In the genomic region with DNA sequence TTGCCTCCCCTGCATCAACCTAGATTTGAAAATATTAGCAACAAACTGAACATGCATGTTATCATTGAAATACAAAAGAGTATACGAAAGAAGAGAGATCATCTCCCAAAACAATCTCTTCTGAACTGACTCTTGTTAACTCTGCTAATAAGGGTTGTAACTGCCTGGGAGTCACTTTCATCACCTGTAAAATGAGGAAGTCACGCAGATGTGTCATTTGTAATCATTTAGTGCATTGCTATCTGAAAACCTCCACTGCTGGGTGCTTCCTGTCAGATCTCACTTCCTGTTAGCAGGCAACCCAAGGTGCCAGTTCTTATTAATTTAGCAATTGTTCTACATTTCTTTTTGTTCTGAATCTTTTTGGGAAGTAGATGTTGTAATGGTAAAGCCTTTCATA, we compare ENCODE assay signal across 18 mouse cellular contexts. TPM values are rescaled to one million over a fixed set of nuclear protein-coding genes. Genes with fewer than 3 reads are reported as not detected.
DNase-seq lines count a peak whose midpoint lies in the region; ATAC-seq and TF ChIP-seq lines count a peak whose summit lies in the region.
"Had no signal": no experiment of that assay in that cellular context is flagged by ENCODE, and none has a peak within 500 bp of the region (broad histone marks: within the 10 kb centered on the region; RNA-seq: fewer than 3 reads in every experiment).

No protein-coding gene starts in this region.

- 13% methylated on average over 2 of the region's 2 CpGs for WGBS in thymus, adult 2 months

- no peaks in the 10 kb centered on the region for H3K27me3 ChIP-seq in thymus, adult 2 months (ENCODE audit: control insufficient read depth, insufficient read depth, low read length)
- no peaks in the 10 kb centered on the region for H3K27me3 ChIP-seq in MEL (ENCODE audit: control insufficient read depth in 1 of 2, insufficient read depth in 2 of 2, low read length in 2 of 2)

- H3K79me2 ChIP-seq in MEL (ENCODE audit: control insufficient read depth, insufficient read depth, low read length, poor library complexity): no peaks in the 10 kb centered on the region

- H3K9me3 ChIP-seq in MEL (replicated peaks; ENCODE audit: insufficient read depth, low read length): no peaks in the 10 kb centered on the region

- no peak overlapping the region for H3K9ac ChIP-seq in MEL (ENCODE audit: control insufficient read depth, low read depth, low read length, poor library complexity, severe bottlenecking)

- no peak for TF ChIP-seq POLR2A in thymus, adult 2 months (IDR thresholded peaks at IDR 0.05; ENCODE audit: control insufficient read depth, extremely low read depth, insufficient read depth, low read length, poor library complexity)
- no peak for TF ChIP-seq POLR2A in MEL (IDR thresholded peaks at IDR 0.05; ENCODE audit: control insufficient read depth in 1 of 2, insufficient read depth in 1 of 2, low read depth in 1 of 2, low read length in 2 of 2, poor library complexity in 1 of 2)

- no peak overlapping the region for H3K4me3 ChIP-seq in thymus, adult 2 months (ENCODE audit: control insufficient read depth, insufficient read depth, low read length)
- no peak overlapping the region for H3K4me3 ChIP-seq in MEL (ENCODE audit: control insufficient read depth in 1 of 2, insufficient read depth in 1 of 2, low read depth in 2 of 2, low read length in 2 of 2)
- H3K4me3 ChIP-seq: heart, adult 2 months had no signal

- no peak for TF ChIP-seq RAD21 in MEL (IDR thresholded peaks at IDR 0.05; ENCODE audit: low read depth, low read length)

- peaks cover 2% of the 10 kb centered on the region for H3K4me1 ChIP-seq in thymus, adult 2 months (replicated peaks; ENCODE audit: control insufficient read depth, insufficient read depth, low read length)
- peaks cover 3 to 16% of the 10 kb centered on the region in 2 experiments; a peak in 3 of 4 replicates for H3K4me1 ChIP-seq in MEL (ENCODE audit: control insufficient read depth in 1 of 2, insufficient read depth in 2 of 2, low read length in 2 of 2)

- no peak overlapping the region for H3K27ac ChIP-seq in thymus, adult 2 months (ENCODE audit: control insufficient read depth, insufficient read depth, low read length)
- H3K27ac ChIP-seq in MEL (ENCODE audit: control insufficient read depth, low read depth, low read length): peak overlapping the region; percentile 74
- H3K27ac ChIP-seq: heart, adult 2 months; hindbrain, postnatal 0 days; macrophage had no signal

- no peaks in the 10 kb centered on the region for H3K36me3 ChIP-seq in thymus, adult 2 months (ENCODE audit: control insufficient read depth, insufficient read depth, low read length)
- H3K36me3 ChIP-seq in MEL (ENCODE audit: control insufficient read depth in 1 of 2, insufficient read depth in 2 of 2, low read length in 2 of 2): peaks cover 0 to 22% of the 10 kb centered on the region in 2 experiments; a peak in 2 of 4 replicates

- TF ChIP-seq EP300 in MEL (IDR thresholded peaks at IDR 0.05; ENCODE audit: low read depth in 1 of 2, low read length in 2 of 2): peak; percentile 96 to 97

- no peak for TF ChIP-seq CTCF in thymus, adult 2 months (IDR thresholded peaks at IDR 0.05; ENCODE audit: borderline replicate concordance, control insufficient read depth, extremely low read depth, insufficient read depth, low read length, poor library complexity)
- TF ChIP-seq CTCF in MEL (IDR thresholded peaks at IDR 0.05 in 2 of 3, conservative IDR thresholded peaks at IDR 0.05 in 1 of 3; ENCODE audit: control insufficient read depth in 1 of 3, insufficient read depth in 1 of 3, low read depth in 2 of 3, low read length in 3 of 3, poor library complexity in 1 of 3, severe bottlenecking in 1 of 3): no peak

- peak; percentile 7 for DNase-seq in thymus, adult 2 months
- DNase-seq in thymus, postnatal 4 days: no peak
- peak; percentile 83 for DNase-seq in MEL (ENCODE audit: low read depth, low spot score)
- DNase-seq in layer of hippocampus, postnatal 25 days (ENCODE audit: extremely low spot score in 1 of 2, low spot score in 1 of 2): no peak
- no peak for DNase-seq in left cerebral cortex, adult 18-20 months (ENCODE audit: low spot score in 2 of 2)
- no peak for DNase-seq in embryo, embryonic 10 days (ENCODE audit: low spot score)
- DNase-seq: adrenal gland, postnatal 36 days; cerebellum, adult 11-12 months; heart, adult 2 months; heart, postnatal 10 days had no signal

- ATAC-seq in inflammation-experienced regulatory T-cells, adult 6 months: peak; percentile 82
- ATAC-seq: forebrain, embryonic 14.5 days; hindbrain, postnatal 0 days had no signal

TF ChIP-seq in MEL, 35 proteins besides CTCF, POLR2A, EP300 and RAD21:
- TF ChIP-seq RCOR1 (IDR thresholded peaks at IDR 0.05; ENCODE audit: low read depth, low read length) (peak; percentile 90), POLR2AphosphoS2 (IDR thresholded peaks at IDR 0.05; ENCODE audit: low read length) (no peak), ETS1 (IDR thresholded peaks at IDR 0.05; ENCODE audit: low read depth, low read length) (peak; percentile 98), MYB (IDR thresholded peaks at IDR 0.05; ENCODE audit: low read depth, low read length) (peak; percentile 71), MYC (IDR thresholded peaks at IDR 0.05; ENCODE audit: low read depth, low read length) (0 out of 2 replicates have a peak, but pooled peaks have one; percentile 43), MEF2A (IDR thresholded peaks at IDR 0.05; ENCODE audit: extremely low read depth, insufficient replicate concordance, low read depth, low read length, poor library complexity, severe bottlenecking) (peak; percentile 31; the same call in 1 of the 2 replicates), NELFE (IDR thresholded peaks at IDR 0.05; ENCODE audit: low read depth, low read length) (no peak), E2F4 (IDR thresholded peaks at IDR 0.05; ENCODE audit: borderline replicate concordance, low read depth, low read length) (no peak), ELF1 (IDR thresholded peaks at IDR 0.05; ENCODE audit: low read depth, low read length) (0 out of 2 replicates have a peak, but pooled peaks have one; percentile 37), JUND (IDR thresholded peaks at IDR 0.05; ENCODE audit: low read depth, low read length) (0 out of 2 replicates have a peak, but pooled peaks have one; percentile 47), BHLHE40 (IDR thresholded peaks at IDR 0.05; ENCODE audit: borderline replicate concordance, low read depth, low read length) (peak; percentile 49; the same call in 1 of the 2 replicates), GATA1 (IDR thresholded peaks at IDR 0.05; ENCODE audit: low read depth, low read length) (peak; percentile 94), TCF12 (IDR thresholded peaks at IDR 0.05; ENCODE audit: low read depth, low read length) (peak; percentile 98), SIN3A (IDR thresholded peaks at IDR 0.05; ENCODE audit: low read length) (peak; percentile 68; the same call in 1 of the 2 replicates), USF1 (IDR thresholded peaks at IDR 0.05; ENCODE audit: low read depth, low read length) (no peak), UBTF (IDR thresholded peaks at IDR 0.05; ENCODE audit: borderline replicate concordance, insufficient read depth, low read depth, low read length) (no peak), TAL1 (IDR thresholded peaks at IDR 0.05; ENCODE audit: low read length) (peak; percentile 77)

RNA-seq across cellular contexts. Expression of a gene that starts 5.3 kb away (rescaled TPM):
- 3.7 and 3.9 TPM in 2 replicates for polyA plus RNA-seq in thymus, adult 2 months (2012; rRNA removed)
- 1.1 and 2.6 TPM in 2 replicates for total RNA-seq in MEL (2012; rRNA removed)
- 1 to 10 TPM in 1 of 2 experiments, not detected in 1; 2.8 TPM for polyA plus RNA-seq in MEL (2012; ENCODE audit: insufficient read depth in 1 of 2, insufficient read length in 2 of 2, low read depth in 1 of 2, low replicate concordance in 2 of 2, missing spikeins in 1 of 2)
- 10 to 100 TPM; 73.9 to 90.6 (median 83.9) TPM for polyA plus RNA-seq in inflammation-experienced regulatory T-cells, adult 6 months (2017; shearing (Covaris generic))
- total RNA-seq in layer of hippocampus, postnatal 25 days (2021): not detected
- not detected for total RNA-seq in left cerebral cortex, adult 18-20 months (2021)
- total RNA-seq: adrenal gland, postnatal 36 days; gastrocnemius, adult 18-20 months; hindbrain, postnatal 0 days; layer of hippocampus, adult 8-10 months; left cerebral cortex, postnatal 10 days had no signal
- polyA plus RNA-seq: kidney, embryonic 16.5 days; macrophage had no signal

Comparison
In these comparisons a context has a peak if more than half of its experiments do, and no peak if none do; other contexts are left out.
1. DNase-seq: peak in thymus, adult 2 months (single experiment) and MEL (single experiment); none in thymus, postnatal 4 days (single experiment), layer of hippocampus, postnatal 25 days (0 of 2), left cerebral cortex, adult 18-20 months (0 of 2) and embryo, embryonic 10 days (single experiment).